Mouse (Mus musculus) frontal cortex, adult (tissue): ENCODE measurements around the gene Mag.
A peak's percentile ranks its signal among the peaks of the same experiment; 100 is the strongest.
"Not testable (repeated sequence)": the region's sequence is repeated elsewhere in the genome, so short reads cannot be mapped to it uniquely, and the experiment has no call there.

Experiments
- ATAC-seq: cut with Nextera tagmentation; 2 replicates; pipeline ENCODE4 v1.9.2; 2017; ENCODE audit warnings: mild to moderate bottlenecking, moderate library complexity, mixed read lengths; ENCODE audit not compliant: low TSS enrichment

Gene Mag

GRCm38 (mm10) chr7:30940070-30940469, 25.4 kb upstream of the Mag start:
- not testable (repeated sequence) for ATAC-seq

- ATAC-seq: not testable (repeated sequence)
Observed at GRCm38 (mm10) chr7:30935422-30936099, 20.9 kb upstream of the Mag start.

- not testable (repeated sequence) for ATAC-seq
Observed at GRCm38 (mm10) chr7:30924581-30924980, 9.9 kb upstream of the Mag start, which contains the start of gene Hamp2. TSS of gene Hamp2 (minus strand) at chr7:30924681.

GRCm38 (mm10) chr7:30924071-30924470, 9.4 kb upstream of the Mag start:
- ATAC-seq: no peak

- not testable (repeated sequence) for ATAC-seq
Observed at GRCm38 (mm10) chr7:30922490-30922889, 7.8 kb upstream of the Mag start.

- ATAC-seq: no peak
Observed at GRCm38 (mm10) chr7:30920217-30920616, 5.5 kb upstream of the Mag start.

GRCm38 (mm10) chr7:30917219-30917618, 2.5 kb upstream of the Mag start:
- ATAC-seq: no peak

GRCm38 (mm10) chr7:30916713-30917112, 2.0 kb upstream of the Mag start:
- ATAC-seq: peak; percentile 44; the same call in 1 of the 2 replicates

GRCm38 (mm10) chr7:30909773-30910172, 4.9 kb downstream of the Mag start:
- ATAC-seq: no peak

GRCm38 (mm10) chr7:30908992-30909431, 5.7 kb downstream of the Mag start:
- ATAC-seq: no peak

- ATAC-seq: no peak
Observed at GRCm38 (mm10) chr7:30908277-30908991, 6.2 kb downstream of the Mag start.

- ATAC-seq: no peak
Observed at GRCm38 (mm10) chr7:30904042-30904441, 10.6 kb downstream of the Mag start.

GRCm38 (mm10) chr7:30895217-30895616, 19.5 kb downstream of the Mag start:
- ATAC-seq: no peak

- no peak for ATAC-seq
Observed at GRCm38 (mm10) chr7:30892515-30892914, 22.2 kb downstream of the Mag start.

GRCm38 (mm10) chr7:30891746-30892145, 22.9 kb downstream of the Mag start:
- ATAC-seq: no peak

- no peak for ATAC-seq
Observed at GRCm38 (mm10) chr7:30890681-30891080, 24.0 kb downstream of the Mag start.

- ATAC-seq: no peak
Observed at GRCm38 (mm10) chr7:30888786-30889185, 25.9 kb downstream of the Mag start.

GRCm38 (mm10) chr7:30887568-30888188, 27.0 kb downstream of the Mag start:
- ATAC-seq: no peak

- no peak for ATAC-seq
Observed at GRCm38 (mm10) chr7:30886852-30887251, 27.8 kb downstream of the Mag start.

GRCm38 (mm10) chr7:30884047-30884446, 30.6 kb downstream of the Mag start:
- ATAC-seq: no peak

GRCm38 (mm10) chr7:30881367-30881766, 33.3 kb downstream of the Mag start:
- no peak for ATAC-seq

- ATAC-seq: no peak
Observed at GRCm38 (mm10) chr7:30880176-30880575, 34.5 kb downstream of the Mag start, which contains the start of gene Cd22. TSS of gene Cd22 (minus strand) at chr7:30880342.

GRCm38 (mm10) chr7:30878950-30879349, 35.7 kb downstream of the Mag start:
- no peak for ATAC-seq
